Mouse (Mus musculus): ENCODE measurements around the gene Ndufa7.

DNA sequence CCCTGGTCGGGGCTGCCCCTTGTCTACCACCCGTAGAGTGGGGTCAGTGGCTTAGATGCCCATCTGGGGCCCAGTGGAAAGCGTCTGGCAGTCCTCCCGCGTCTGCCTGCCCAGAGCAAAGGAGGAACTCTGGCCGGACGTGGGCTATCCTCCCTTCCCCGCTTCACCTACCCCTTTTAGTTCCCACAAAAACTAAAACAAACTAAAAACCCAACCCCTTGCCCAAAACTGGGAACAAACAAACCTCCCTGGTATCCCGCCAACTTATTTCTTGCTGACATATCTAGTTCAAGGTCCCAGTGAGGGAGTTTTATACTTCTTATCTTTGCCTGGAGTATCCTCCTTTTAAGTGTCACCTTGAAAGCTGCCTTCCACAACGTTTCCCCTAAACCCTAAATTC lies 16.2 kb upstream of the Ndufa7 start:
- no peak for TF ChIP-seq POLR2A (IDR thresholded peaks at IDR 0.05; ENCODE audit: low read depth, low read length)
- no peak for TF ChIP-seq CTCF (IDR thresholded peaks at IDR 0.05; ENCODE audit: extremely low read depth, insufficient read depth, insufficient read length, insufficient replicate concordance)

Measured in spleen, adult 2 months (tissue).